Mouse (Mus musculus) gastrocnemius, adult 2 months (tissue): ENCODE data around the gene Ghsr. TPM values are rescaled to one million over a fixed set of nuclear protein-coding genes. Genes with fewer than 3 reads are reported as not detected.

ENCODE experiments used
- DNase-seq: peaks from one replicate; pipeline ENCODE4 v3.0.0; 2022
- H3K27ac ChIP-seq: fragments of 200-600 bp; 2 replicates; pipeline ENCODE4 v1.8.1; 2022; ENCODE audit warnings: mild to moderate bottlenecking
- H3K4me3 ChIP-seq: fragments of 200-600 bp; 2 replicates; pipeline ENCODE4 v1.8.1; 2022; ENCODE audit warnings: mild to moderate bottlenecking, moderate library complexity
- CTCF ChIP-seq: fragments of 200-600 bp; IDR thresholded peaks from 2 replicates; pipeline ENCODE4 v1.8.1; 2022; ENCODE audit warnings: antibody characterized with exemption, mild to moderate bottlenecking, moderate library complexity
- intact Hi-C: fragments of 180-260 bp; cut with DNase I; formaldehyde crosslinking; loops from one replicate; pipeline ENCODE4 v1.15.1; 2025
- total RNA-seq, 2 experiments: library from RNA; stranded (reverse); gene quantifications; 2 replicates each; pipeline ENCODE4 v1.2.3; 2021

The Ghsr gene
- total RNA-seq, 2 experiments from 2014 or later = not detected

DNA sequence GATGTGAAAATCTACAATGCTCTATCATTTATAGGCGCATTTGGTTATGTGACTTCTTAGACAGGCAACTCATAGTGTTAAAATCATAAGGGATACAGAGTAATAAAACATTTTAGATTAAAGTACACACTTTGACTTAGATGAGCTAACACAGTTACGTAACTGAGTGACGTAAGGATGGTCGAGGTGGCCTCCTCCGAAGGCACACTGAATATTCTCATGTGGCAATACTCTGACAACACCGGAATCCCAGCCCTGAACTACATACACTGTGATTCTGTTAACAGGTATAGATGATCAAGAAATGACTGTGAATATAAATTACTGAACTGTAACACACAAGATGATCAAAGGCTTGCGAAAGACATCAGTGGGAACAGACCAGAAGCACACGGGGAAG, 47.5 kb downstream of the Ghsr start:
- intact Hi-C loops = no loop called here
- no peak overlapping the region for H3K27ac ChIP-seq
- TF ChIP-seq CTCF = no peak
- H3K4me3 ChIP-seq = no peak overlapping the region
- no peak for DNase-seq

DNA sequence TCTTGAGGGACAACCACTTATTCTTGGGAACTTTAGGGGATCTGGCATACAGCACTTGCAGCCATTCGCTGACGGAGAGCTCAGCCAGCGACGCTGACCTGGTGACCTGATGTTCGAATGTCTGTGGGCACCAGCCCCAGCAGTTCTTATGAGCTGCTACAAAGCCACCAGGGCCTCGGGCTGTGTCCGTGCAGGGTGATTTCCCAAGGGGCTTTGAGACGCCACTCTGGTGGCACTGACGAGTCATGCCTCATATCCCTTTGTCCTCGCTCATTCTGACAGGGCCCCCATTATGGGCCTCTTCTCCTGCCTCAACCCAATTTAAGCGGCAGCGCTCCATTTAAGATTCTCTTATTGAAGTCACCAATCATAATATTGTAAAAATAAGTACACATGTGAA, 50.8 kb downstream of the Ghsr start:
- Histone ChIP-seq H3K4me3 (no peak overlapping the region), H3K27ac (no peak overlapping the region)
- intact Hi-C loops = no loop called here
- no peak for TF ChIP-seq CTCF
- no peak for DNase-seq

- DNase-seq = no peak
- intact Hi-C loops = no loop called here
- no peak for TF ChIP-seq CTCF
- Histone ChIP-seq H3K4me3 (no peak overlapping the region), H3K27ac (no peak overlapping the region)
Measured at GRCm38 (mm10) chr3:27422521-27422920, 51.4 kb downstream of the Ghsr start.

DNA sequence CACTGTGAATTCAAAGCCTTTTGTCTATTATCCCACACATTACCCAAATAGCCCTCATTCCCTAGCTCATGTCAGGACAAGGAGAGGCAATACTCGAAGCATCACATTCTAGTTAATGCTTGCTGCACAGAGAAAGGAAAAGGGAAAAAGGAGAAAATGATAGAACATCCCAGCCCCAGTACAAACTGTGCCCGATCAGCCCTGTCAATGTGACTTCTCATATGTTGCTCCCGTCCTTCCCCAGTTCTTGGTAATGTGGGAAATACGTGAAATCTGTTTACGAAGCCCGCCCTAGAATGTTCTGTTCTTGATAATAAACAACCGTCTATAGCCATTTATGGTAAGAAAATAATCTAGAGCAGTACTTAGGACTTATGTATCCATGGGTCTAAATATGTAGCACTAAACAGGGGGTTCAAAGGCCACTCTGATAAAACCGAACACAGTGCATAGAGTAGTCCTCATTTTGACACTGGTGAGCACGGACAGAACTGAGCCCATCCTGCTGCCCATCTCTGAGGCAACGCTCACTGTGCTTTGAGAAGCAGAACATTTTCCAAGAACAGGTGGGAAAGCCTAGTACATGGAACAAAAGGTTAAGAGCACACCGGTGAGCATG, 53.0 kb downstream of the Ghsr start:
- intact Hi-C loops = no loop called here
- TF ChIP-seq CTCF = no peak
- DNase-seq = no peak
- H3K27ac ChIP-seq = no peak overlapping the region
- no peak overlapping the region for H3K4me3 ChIP-seq

DNA sequence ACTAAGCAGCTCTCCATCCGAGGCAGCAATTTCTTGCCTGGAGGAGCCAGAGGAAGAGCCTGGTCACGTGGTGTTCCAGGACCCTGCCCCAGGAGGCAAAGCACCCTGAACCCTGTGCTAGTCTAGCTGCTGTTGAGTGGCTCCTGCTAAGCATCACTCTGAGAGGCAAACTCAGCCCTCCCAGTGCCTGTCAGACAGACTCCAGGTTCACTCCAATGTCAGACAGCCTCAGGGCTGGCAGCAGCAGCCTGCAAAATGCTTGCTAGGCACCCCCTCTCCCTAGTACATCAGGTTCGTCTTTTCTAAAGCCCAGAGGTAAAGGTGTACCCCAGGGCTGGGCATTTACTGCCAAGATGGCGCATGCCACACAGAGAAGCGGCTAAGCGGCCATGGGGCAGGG, 56.3 kb downstream of the Ghsr start:
- TF ChIP-seq CTCF = no peak
- intact Hi-C loops = no loop called here
- Histone ChIP-seq H3K27ac (no peak overlapping the region), H3K4me3 (no peak overlapping the region)
- no peak for DNase-seq

Other genes starting within 250 kb of the Ghsr start
- under 1 TPM; 0.18 to 0.36 TPM for gene Ect2, start 217.5 kb upstream of the Ghsr start, total RNA-seq
- gene Nceh1, start 188.4 kb upstream of the Ghsr start, total RNA-seq = 10 to 100 TPM; 16.7 to 31.6 TPM
- gene Tnfsf10, start 54.3 kb upstream of the Ghsr start, total RNA-seq = 10 to 100 TPM in 1 of 2 experiments, 1 to 10 TPM in 1; 3.7 to 15.2 TPM